Mouse (Mus musculus): ENCODE data around the gene Shoc2. TPM values are rescaled to one million over a fixed set of nuclear protein-coding genes. Genes with fewer than 3 reads are reported as not detected.
A peak's percentile ranks its signal among the peaks of the same experiment; 100 is the strongest.

The Shoc2 gene
- total RNA-seq, 1 experiment from 2014 or later: 48.5 TPM

- no peak for DNase-seq
Observed at GRCm38 (mm10) chr19:54039441-54039840, 95.3 kb downstream of the Shoc2 start.

DNA sequence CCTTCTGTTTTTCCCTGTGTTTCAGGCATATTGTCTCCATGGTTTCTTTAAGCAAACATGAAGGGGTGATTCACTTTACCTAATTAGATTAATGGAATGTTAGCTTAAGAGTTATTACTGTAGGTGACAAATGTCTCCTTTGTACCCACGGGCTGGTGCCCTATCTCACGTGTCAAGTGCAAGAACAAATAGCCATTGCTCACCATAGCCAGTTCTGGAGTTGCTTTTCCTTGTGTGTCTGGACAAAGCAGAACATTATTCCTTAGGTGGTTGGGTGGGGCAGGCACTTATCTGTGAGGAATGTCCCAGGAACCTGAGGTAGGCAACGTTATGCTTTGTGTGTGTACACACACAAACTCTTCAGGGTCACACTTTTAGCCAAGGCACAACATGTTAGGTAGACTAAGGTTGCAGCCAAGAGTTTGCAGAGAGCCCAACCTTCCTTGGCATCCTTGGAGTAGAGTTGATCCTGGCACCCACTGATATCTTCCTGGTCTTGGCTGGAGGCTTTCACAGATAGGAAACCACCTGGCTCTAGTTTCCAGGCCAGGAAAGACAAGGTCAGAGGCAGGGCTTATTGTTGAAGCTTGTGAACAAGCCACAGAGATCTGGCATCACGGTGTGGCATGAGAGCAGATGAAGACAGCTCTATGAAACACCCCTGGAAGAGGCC lies 96.4 kb downstream of the Shoc2 start:
- DNase-seq: no peak

- DNase-seq: no peak
Observed at GRCm38 (mm10) chr19:54041029-54041367, 96.9 kb downstream of the Shoc2 start.

DNA sequence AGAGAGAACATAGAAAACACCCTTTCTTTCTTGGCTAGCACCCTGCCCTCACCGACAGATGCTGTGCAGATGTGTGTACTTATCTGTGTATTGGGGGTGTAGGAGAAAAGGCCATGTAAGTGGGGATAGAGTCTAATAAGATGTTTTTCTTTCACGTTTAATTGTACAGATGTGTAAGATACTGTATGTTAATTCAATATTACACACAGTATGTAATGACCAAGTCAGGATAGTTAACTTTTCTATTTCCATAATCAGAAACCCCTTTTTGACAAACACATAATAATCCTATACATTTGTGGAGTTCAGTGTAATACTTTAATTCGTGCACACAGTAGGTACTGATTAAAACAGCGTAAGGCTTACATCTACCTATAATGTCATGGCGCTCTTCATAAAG lies 99.7 kb downstream of the Shoc2 start, which contains the start of gene Adra2a:
Gene Adra2a (plus strand): TSS at position 301 of the 400 bp plus-strand sequence.
- DNase-seq: no peak

- DNase-seq: peak; percentile 54
Observed at GRCm38 (mm10) chr19:54044507-54045371, 100.6 kb downstream of the Shoc2 start.

DNA sequence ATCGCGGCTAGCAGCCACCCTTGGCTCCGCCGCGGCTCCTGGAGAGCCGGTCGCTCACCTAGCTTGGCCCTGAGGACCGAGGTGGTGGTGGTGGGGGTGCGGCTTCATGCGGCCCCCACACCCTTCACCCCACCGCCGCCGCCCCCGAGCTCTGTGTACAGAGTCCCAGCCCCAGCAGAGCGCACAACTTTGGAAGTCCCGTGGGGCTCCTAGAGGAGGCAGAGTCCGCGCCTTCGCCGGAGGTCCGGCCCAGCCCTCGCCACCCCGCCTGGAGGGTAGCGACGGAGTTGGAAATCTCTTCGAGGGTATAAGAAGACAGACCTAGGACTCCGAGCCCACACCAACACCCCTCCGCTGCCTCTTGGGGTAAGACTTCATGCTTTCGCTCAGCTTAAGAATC lies 101.3 kb downstream of the Shoc2 start:
- DNase-seq: peak; percentile 21

- DNase-seq: peak; percentile 32
Observed at GRCm38 (mm10) chr19:54045931-54046683, 102.0 kb downstream of the Shoc2 start.

DNA sequence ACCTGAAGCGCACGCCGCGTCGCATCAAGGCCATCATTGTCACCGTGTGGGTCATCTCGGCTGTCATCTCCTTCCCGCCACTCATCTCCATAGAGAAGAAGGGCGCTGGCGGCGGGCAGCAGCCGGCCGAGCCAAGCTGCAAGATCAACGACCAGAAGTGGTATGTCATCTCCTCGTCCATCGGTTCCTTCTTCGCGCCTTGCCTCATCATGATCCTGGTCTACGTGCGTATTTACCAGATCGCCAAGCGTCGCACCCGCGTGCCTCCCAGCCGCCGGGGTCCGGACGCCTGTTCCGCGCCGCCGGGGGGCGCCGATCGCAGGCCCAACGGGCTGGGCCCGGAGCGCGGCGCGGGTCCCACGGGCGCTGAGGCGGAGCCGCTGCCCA lies 102.6 kb downstream of the Shoc2 start:
- DNase-seq: peak; percentile 8

DNA sequence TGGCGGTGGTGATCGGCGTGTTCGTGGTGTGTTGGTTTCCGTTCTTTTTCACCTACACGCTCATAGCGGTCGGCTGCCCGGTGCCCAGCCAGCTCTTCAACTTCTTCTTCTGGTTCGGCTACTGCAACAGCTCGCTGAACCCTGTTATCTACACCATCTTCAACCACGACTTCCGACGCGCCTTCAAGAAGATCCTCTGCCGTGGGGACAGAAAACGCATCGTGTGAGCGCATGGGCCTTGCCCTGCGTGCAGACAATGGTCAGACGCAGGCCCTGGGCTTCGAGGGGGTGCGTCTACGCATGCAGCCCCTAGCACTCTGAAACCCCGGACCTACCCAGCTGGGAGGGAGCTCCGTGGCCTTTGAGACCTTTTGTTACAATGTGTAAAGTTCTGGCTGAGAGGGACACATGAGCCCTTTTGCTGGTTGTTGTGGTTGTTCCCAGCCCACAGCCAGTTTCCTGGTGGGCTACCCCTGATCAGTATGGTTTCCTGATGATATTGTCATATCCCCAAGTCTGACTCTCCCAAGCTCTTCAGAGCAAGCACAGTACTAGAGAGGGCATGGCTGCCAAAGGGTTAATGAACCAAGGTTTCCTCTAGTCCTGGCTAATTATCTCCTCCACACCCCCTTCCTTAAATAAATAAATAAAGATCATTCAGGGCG lies 103.4 kb downstream of the Shoc2 start:
- DNase-seq: no peak

GRCm38 (mm10) chr19:54048161-54048885 lies 104.2 kb downstream of the Shoc2 start:
- DNase-seq: no peak

DNA sequence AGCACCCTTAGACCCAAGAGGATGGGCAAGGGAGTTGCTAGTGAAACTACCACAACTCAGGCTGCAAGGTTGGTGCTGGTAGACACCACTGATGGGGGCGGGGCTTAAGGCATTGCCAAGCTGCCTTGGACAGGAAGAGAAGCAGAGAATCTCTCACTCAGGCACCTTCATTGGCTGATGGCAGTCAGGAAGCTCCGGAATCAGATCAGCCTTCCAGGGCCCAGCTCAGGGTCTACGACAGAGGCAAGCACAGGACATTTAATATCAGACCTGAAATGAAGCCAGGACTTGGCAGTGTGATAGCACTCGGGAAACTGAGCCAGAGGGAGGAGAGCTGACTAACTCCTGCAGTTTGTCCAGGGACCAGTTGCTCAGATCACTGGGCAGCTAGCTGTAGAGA lies 107.5 kb downstream of the Shoc2 start:
- no peak for DNase-seq

GRCm38 (mm10) chr19:54055845-54056244 lies 111.7 kb downstream of the Shoc2 start:
- no peak for DNase-seq

GRCm38 (mm10) chr19:54068447-54068846 lies 124.3 kb downstream of the Shoc2 start:
- no peak for DNase-seq

DNA sequence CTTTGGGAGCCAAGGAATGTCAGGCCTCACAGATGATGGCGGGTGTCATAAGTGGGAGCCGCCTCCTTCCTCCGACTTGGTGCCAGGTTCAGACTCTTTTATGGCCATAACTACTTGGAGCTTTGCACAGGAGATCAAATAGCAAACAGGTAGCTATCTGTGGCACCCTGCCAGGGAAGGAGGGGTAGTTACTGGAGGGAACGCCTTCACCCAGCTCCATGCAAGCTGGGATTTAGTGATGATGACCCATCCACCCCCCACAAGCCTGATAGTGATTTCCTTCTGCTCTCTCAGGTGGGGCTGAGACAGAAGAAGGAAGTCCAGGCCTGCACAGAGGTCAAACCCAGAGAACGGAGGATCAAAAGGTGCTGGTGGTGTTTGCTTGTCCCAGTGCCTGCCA lies 126.4 kb downstream of the Shoc2 start:
- no peak for DNase-seq

- DNase-seq: no peak
Observed at GRCm38 (mm10) chr19:54072233-54072800, 128.2 kb downstream of the Shoc2 start.

DNA sequence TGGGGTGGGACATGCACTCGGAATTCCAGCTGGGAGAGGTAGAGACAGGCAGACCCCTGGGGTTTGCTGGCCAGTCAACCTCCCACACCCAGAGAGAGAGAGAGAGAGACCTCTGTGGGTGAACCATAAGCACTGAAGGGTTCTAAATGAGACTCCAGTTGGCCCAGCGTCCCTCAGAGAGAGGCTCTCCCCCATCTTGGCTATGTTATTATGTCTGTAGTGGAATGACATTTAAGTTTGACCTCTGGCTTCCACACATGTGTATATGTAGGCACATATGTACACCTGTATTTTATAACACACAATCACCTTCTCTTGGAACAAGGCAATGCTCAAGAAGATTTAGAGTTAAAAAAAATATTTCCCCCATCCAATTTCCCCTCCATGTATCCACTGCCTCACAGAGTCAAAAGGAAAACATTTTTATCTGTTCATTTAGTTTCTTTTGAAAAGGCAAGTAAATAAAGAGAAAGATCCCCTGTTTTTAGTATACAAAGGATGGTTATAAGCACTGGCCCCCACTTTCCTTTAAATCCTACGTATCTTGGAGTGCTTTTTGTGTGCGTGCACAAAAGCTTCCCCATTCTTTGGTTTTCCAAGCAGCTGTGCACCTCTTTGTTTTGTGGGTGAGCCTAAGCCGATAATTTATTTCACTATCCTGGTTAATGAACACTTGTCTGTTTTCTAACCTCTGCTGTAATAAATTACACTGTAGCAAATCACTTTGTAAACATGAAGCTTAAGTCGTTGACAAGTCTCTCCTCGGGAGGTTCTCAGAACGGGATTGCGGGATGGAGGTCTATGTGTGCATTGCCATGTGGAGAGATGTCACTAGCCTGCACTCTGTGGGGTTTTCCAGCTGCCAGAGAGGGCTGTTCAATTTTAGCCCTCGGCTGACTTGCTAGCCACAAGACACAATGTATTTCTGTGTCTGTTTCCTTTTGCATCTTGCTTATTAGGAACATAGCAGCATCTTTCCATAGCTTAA lies 132.6 kb downstream of the Shoc2 start:
- no peak for DNase-seq

DNA sequence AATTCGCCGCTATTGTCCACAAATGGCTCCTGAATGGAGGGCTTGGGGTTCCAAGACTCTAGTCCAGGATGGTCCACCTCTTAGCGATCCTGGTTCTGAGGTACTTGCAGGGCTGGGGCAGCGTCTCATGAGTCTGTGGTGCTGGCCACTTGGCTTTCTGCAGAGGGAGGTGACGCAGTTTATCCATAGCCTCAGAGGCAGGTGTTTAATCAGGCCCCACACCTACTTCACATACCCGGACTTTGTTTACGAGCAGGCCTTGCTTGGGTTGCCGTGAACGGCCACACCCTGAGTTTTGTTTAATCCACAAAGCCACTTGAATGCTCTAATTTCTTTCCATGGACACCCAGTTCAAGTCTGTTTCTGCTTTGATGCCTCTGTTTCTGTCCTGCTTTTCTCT lies 137.2 kb downstream of the Shoc2 start:
- no peak for DNase-seq

- DNase-seq: no peak
Observed at GRCm38 (mm10) chr19:54081716-54082165, 137.6 kb downstream of the Shoc2 start.
